In genomic region chr2:150772466-150773119, GRCm38 (mm10) we compare ENCODE assay signal across 13 mouse cellular contexts. TPM values are rescaled to one million over a fixed set of nuclear protein-coding genes. Genes with fewer than 3 reads are reported as not detected.
A peak's percentile ranks its signal among the peaks of the same experiment; 100 is the strongest.
DNase-seq lines count a peak whose midpoint lies in the region; ATAC-seq and TF ChIP-seq lines count a peak whose summit lies in the region.
"Had no signal": no experiment of that assay in that cellular context is flagged by ENCODE, and none has a peak within 500 bp of the region (broad histone marks: within the 10 kb centered on the region; RNA-seq: fewer than 3 reads in every experiment).

No protein-coding gene starts in this region.

- no peak for TF ChIP-seq CTCF in hindbrain, postnatal 0 days (IDR thresholded peaks at IDR 0.05; ENCODE audit: low read depth)
- no peak for TF ChIP-seq CTCF in stomach, postnatal 0 days (IDR thresholded peaks at IDR 0.05; ENCODE audit: low read depth)

- H3K4me2 ChIP-seq in hindbrain, embryonic 16.5 days (ENCODE audit: low read length): no peak overlapping the region
- no peak overlapping the region for H3K4me2 ChIP-seq in hindbrain, postnatal 0 days (ENCODE audit: low read depth, low read length)
- H3K4me2 ChIP-seq in midbrain, embryonic 11.5 days: no peak overlapping the region
- peak overlapping the region; percentile 38; the same call in 1 of the 2 replicates for H3K4me2 ChIP-seq in heart, embryonic 14.5 days (ENCODE audit: low read length)
- no peak overlapping the region for H3K4me2 ChIP-seq in stomach, postnatal 0 days (replicated peaks; ENCODE audit: low read depth)

- H3K27ac ChIP-seq in hindbrain, embryonic 16.5 days (ENCODE audit: low read depth, low read length): no peak overlapping the region; the same call in 1 of the 2 replicates
- H3K27ac ChIP-seq in hindbrain, postnatal 0 days: no peak overlapping the region
- no peak overlapping the region for H3K27ac ChIP-seq in midbrain, embryonic 11.5 days (ENCODE audit: low read depth, low read length)
- H3K27ac ChIP-seq in midbrain, embryonic 10.5 days (replicated peaks): no peak overlapping the region
- H3K27ac ChIP-seq in heart, embryonic 14.5 days (replicated peaks in 1 of 2; ENCODE audit: control insufficient read depth in 1 of 2, insufficient read depth in 1 of 2, low read depth in 2 of 2, low read length in 2 of 2): peak overlapping the region; percentile 92 to 96
- H3K27ac ChIP-seq in stomach, postnatal 0 days (replicated peaks): peak overlapping the region; percentile 90

- H3K4me1 ChIP-seq in hindbrain, embryonic 16.5 days (ENCODE audit: control insufficient read depth, insufficient read depth, low read depth, low read length): peaks cover 10% of the 10 kb centered on the region
- H3K4me1 ChIP-seq in hindbrain, postnatal 0 days (ENCODE audit: insufficient read depth, low read length): 0 out of 2 replicates have a peak, but pooled peaks cover 3% of the 10 kb centered on the region
- H3K4me1 ChIP-seq in midbrain, embryonic 11.5 days (ENCODE audit: control insufficient read depth, insufficient read depth, low read length): no peaks in the 10 kb centered on the region
- no peaks in the 10 kb centered on the region for H3K4me1 ChIP-seq in midbrain, embryonic 10.5 days
- peaks cover 55 to 68% of the 10 kb centered on the region in 2 experiments for H3K4me1 ChIP-seq in heart, embryonic 14.5 days (ENCODE audit: control insufficient read depth in 2 of 2, insufficient read depth in 2 of 2, low read length in 2 of 2)
- H3K4me1 ChIP-seq in stomach, postnatal 0 days (replicated peaks; ENCODE audit: control insufficient read depth, insufficient read depth): peaks cover 18% of the 10 kb centered on the region

- WGBS in hindbrain, embryonic 16.5 days: 64% methylated on average over 10 of the region's 10 CpGs
- WGBS in hindbrain, postnatal 0 days: 57% methylated on average over 10 of the region's 10 CpGs
- WGBS in midbrain, embryonic 11.5 days: 84% methylated on average over 10 of the region's 10 CpGs
- 81% methylated on average over 10 of the region's 10 CpGs for WGBS in midbrain, embryonic 10.5 days
- WGBS in heart, embryonic 14.5 days: 25% methylated on average over 10 of the region's 10 CpGs
- 63% methylated on average over 10 of the region's 10 CpGs for WGBS in stomach, postnatal 0 days

- no peak overlapping the region for H3K4me3 ChIP-seq in hindbrain, embryonic 16.5 days (ENCODE audit: low read length)
- no peak overlapping the region for H3K4me3 ChIP-seq in hindbrain, postnatal 0 days (ENCODE audit: low read length)
- H3K4me3 ChIP-seq in midbrain, embryonic 11.5 days (ENCODE audit: low read depth, low read length): no peak overlapping the region
- no peak overlapping the region for H3K4me3 ChIP-seq in midbrain, embryonic 10.5 days
- no peak overlapping the region for H3K4me3 ChIP-seq in heart, embryonic 14.5 days (ENCODE audit: control insufficient read depth in 1 of 2, insufficient read depth in 1 of 2, low read depth in 1 of 2, low read length in 2 of 2)
- no peak overlapping the region for H3K4me3 ChIP-seq in stomach, postnatal 0 days (ENCODE audit: low read depth, low read length)

- no peaks in the 10 kb centered on the region for H3K27me3 ChIP-seq in hindbrain, embryonic 16.5 days (replicated peaks; ENCODE audit: control insufficient read depth, insufficient read depth, low read length)
- H3K27me3 ChIP-seq in hindbrain, postnatal 0 days (ENCODE audit: insufficient read depth, low read length): no peaks in the 10 kb centered on the region
- H3K27me3 ChIP-seq in midbrain, embryonic 11.5 days (ENCODE audit: control insufficient read depth, insufficient read depth, low read length): no peaks in the 10 kb centered on the region
- no peaks in the 10 kb centered on the region for H3K27me3 ChIP-seq in midbrain, embryonic 10.5 days (ENCODE audit: low read depth, poor library complexity, severe bottlenecking)
- no peaks in the 10 kb centered on the region for H3K27me3 ChIP-seq in heart, embryonic 14.5 days (ENCODE audit: control insufficient read depth, insufficient read depth, low read length)
- no peaks in the 10 kb centered on the region for H3K27me3 ChIP-seq in stomach, postnatal 0 days (ENCODE audit: control insufficient read depth, insufficient read depth, low read length)
- H3K27me3 ChIP-seq: Patski had no signal

- DNase-seq in hindbrain, postnatal 0 days (ENCODE audit: low spot score): no peak
- DNase-seq in midbrain, embryonic 11.5 days (ENCODE audit: low spot score, missing footprints): peak; percentile 44
- DNase-seq in midbrain, embryonic 10.5 days (ENCODE audit: low spot score): no peak
- DNase-seq in stomach, postnatal 0 days (ENCODE audit: low spot score): peak; percentile 36
- no peak for DNase-seq in ovary, postnatal 10 days (ENCODE audit: low spot score)
- no peak for DNase-seq in gastrocnemius, adult 8-10 months (ENCODE audit: low spot score in 2 of 2)
- DNase-seq: cerebellum, postnatal 25 days; gastrocnemius, postnatal 25 days; kidney, adult 18-20 months; right cerebral cortex, adult 18-20 months had no signal

- H3K9ac ChIP-seq in hindbrain, embryonic 16.5 days (ENCODE audit: low read depth, low read length): no peak overlapping the region
- H3K9ac ChIP-seq in hindbrain, postnatal 0 days (replicated peaks; ENCODE audit: low read length): no peak overlapping the region
- H3K9ac ChIP-seq in midbrain, embryonic 11.5 days (ENCODE audit: low read length): no peak overlapping the region
- peak overlapping the region; percentile 50 for H3K9ac ChIP-seq in heart, embryonic 14.5 days (ENCODE audit: low read length)
- H3K9ac ChIP-seq in stomach, postnatal 0 days (ENCODE audit: low read length): no peak overlapping the region

- no peak for TF ChIP-seq EP300 in stomach, postnatal 0 days (optimal IDR thresholded peaks at IDR 0.05)

- H3K36me3 ChIP-seq in hindbrain, embryonic 16.5 days (ENCODE audit: control insufficient read depth, insufficient read depth, low read length): peaks cover 8% of the 10 kb centered on the region
- H3K36me3 ChIP-seq in hindbrain, postnatal 0 days (ENCODE audit: insufficient read depth, low read length): 0 out of 2 replicates have a peak, but pooled peaks cover 6% of the 10 kb centered on the region
- no peaks in the 10 kb centered on the region for H3K36me3 ChIP-seq in midbrain, embryonic 11.5 days (ENCODE audit: control insufficient read depth, insufficient read depth, low read length)
- peaks cover 43% of the 10 kb centered on the region for H3K36me3 ChIP-seq in midbrain, embryonic 10.5 days
- no peaks in the 10 kb centered on the region for H3K36me3 ChIP-seq in heart, embryonic 14.5 days (ENCODE audit: control insufficient read depth, insufficient read depth, low read length)
- H3K36me3 ChIP-seq in stomach, postnatal 0 days (ENCODE audit: control insufficient read depth, insufficient read depth, low read length): no peaks in the 10 kb centered on the region

- peak; percentile 56; the same call in 1 of the 2 replicates for ATAC-seq in hindbrain, embryonic 16.5 days
- no peak for ATAC-seq in hindbrain, postnatal 0 days
- ATAC-seq in midbrain, embryonic 11.5 days (ENCODE audit: low FRiP score): no peak
- ATAC-seq in heart, embryonic 14.5 days (ENCODE audit: insufficient number of reproducible peaks, insufficient read depth, low FRiP score, low read depth): peak; percentile 64
- ATAC-seq in stomach, postnatal 0 days (ENCODE audit: low FRiP score, low TSS enrichment): no peak
- ATAC-seq: Patski had no signal

- H3K9me3 ChIP-seq in hindbrain, embryonic 16.5 days (ENCODE audit: control insufficient read depth, low read length): no peaks in the 10 kb centered on the region
- H3K9me3 ChIP-seq in hindbrain, postnatal 0 days (ENCODE audit: low read length): no peaks in the 10 kb centered on the region
- H3K9me3 ChIP-seq in midbrain, embryonic 11.5 days (ENCODE audit: control insufficient read depth, low read length): no peaks in the 10 kb centered on the region
- H3K9me3 ChIP-seq in midbrain, embryonic 10.5 days (replicated peaks): no peaks in the 10 kb centered on the region
- no peaks in the 10 kb centered on the region for H3K9me3 ChIP-seq in heart, embryonic 14.5 days (ENCODE audit: control insufficient read depth, low read length)
- H3K9me3 ChIP-seq in stomach, postnatal 0 days (ENCODE audit: control insufficient read depth, low read length): no peaks in the 10 kb centered on the region

RNA-seq across cellular contexts. Expression of gene Pygb, which starts 13.9 kb away (rescaled TPM):
- 176 and 179 TPM in 2 replicates for polyA plus RNA-seq in hindbrain, embryonic 16.5 days (2015; fragmentation: Nextera tagmentation; extraction: Ambion mirVana)
- total RNA-seq in hindbrain, postnatal 0 days (2014; rRNA removed): 302 and 317 TPM in 2 replicates
- polyA plus RNA-seq in hindbrain, postnatal 0 days (2015; fragmentation: Nextera tagmentation; extraction: Ambion mirVana): 160 and 169 TPM in 2 replicates
- 34.1 and 39.1 TPM in 2 replicates for polyA plus RNA-seq in midbrain, embryonic 11.5 days (2014; fragmentation: Nextera tagmentation; extraction: Ambion mirVana)
- 62.7 and 67.0 TPM in 2 replicates for polyA plus RNA-seq in midbrain, embryonic 10.5 days (2016; fragmentation: Nextera tagmentation; extraction: Ambion mirVana)
- polyA plus RNA-seq in heart, embryonic 14.5 days (2014; fragmentation: Nextera tagmentation; extraction: Ambion mirVana): 161 and 199 TPM in 2 replicates
- polyA plus RNA-seq in stomach, postnatal 0 days (2015; fragmentation: Nextera tagmentation; extraction: Ambion mirVana): 109 and 115 TPM in 2 replicates
- total RNA-seq in gastrocnemius, adult 8-10 months (2022): 1 to 10 TPM; 3.1 to 5.0 (median 3.9) TPM

RNA-seq across cellular contexts. Expression of gene Entpd6, which starts 23.8 kb away (rescaled TPM):
- 87.0 and 87.2 TPM in 2 replicates for polyA plus RNA-seq in hindbrain, embryonic 16.5 days (2015; fragmentation: Nextera tagmentation; extraction: Ambion mirVana)
- 91.4 and 97.1 TPM in 2 replicates for total RNA-seq in hindbrain, postnatal 0 days (2014; rRNA removed)
- polyA plus RNA-seq in hindbrain, postnatal 0 days (2015; fragmentation: Nextera tagmentation; extraction: Ambion mirVana): 76.8 and 79.5 TPM in 2 replicates
- polyA plus RNA-seq in midbrain, embryonic 11.5 days (2014; fragmentation: Nextera tagmentation; extraction: Ambion mirVana): 24.7 and 26.7 TPM in 2 replicates
- polyA plus RNA-seq in midbrain, embryonic 10.5 days (2016; fragmentation: Nextera tagmentation; extraction: Ambion mirVana): 35.5 and 38.0 TPM in 2 replicates
- 18.5 and 18.6 TPM in 2 replicates for polyA plus RNA-seq in heart, embryonic 14.5 days (2014; fragmentation: Nextera tagmentation; extraction: Ambion mirVana)
- polyA plus RNA-seq in stomach, postnatal 0 days (2015; fragmentation: Nextera tagmentation; extraction: Ambion mirVana): 23.5 and 24.2 TPM in 2 replicates
- 1 to 10 TPM; 8.7 to 9.9 (median 9.0) TPM for total RNA-seq in gastrocnemius, adult 8-10 months (2022)

Comparison
In these comparisons a context has a peak if more than half of its experiments do, and no peak if none do; other contexts are left out.
1. ATAC-seq: peak in hindbrain, embryonic 16.5 days (single experiment) and heart, embryonic 14.5 days (single experiment); none in hindbrain, postnatal 0 days (single experiment), midbrain, embryonic 11.5 days (single experiment) and stomach, postnatal 0 days (single experiment).
2. DNase-seq: peak in midbrain, embryonic 11.5 days (single experiment) and stomach, postnatal 0 days (single experiment); none in hindbrain, postnatal 0 days (single experiment), midbrain, embryonic 10.5 days (single experiment), ovary, postnatal 10 days (single experiment) and gastrocnemius, adult 8-10 months (0 of 2).
3. H3K27ac ChIP-seq: peak in heart, embryonic 14.5 days (2 of 2) and stomach, postnatal 0 days (single experiment); none in hindbrain, embryonic 16.5 days (single experiment), hindbrain, postnatal 0 days (single experiment), midbrain, embryonic 11.5 days (single experiment) and midbrain, embryonic 10.5 days (single experiment).